Mouse (Mus musculus) midbrain, embryonic 12.5 days (tissue): ENCODE results near the gene Ugt2b5. TPM values are rescaled to one million over a fixed set of nuclear protein-coding genes. Genes with fewer than 3 reads are reported as not detected.

ENCODE experiments used
- polyA plus RNA-seq: library from polyadenylated mRNA; unstranded; fragments of >200 nt; fragmentation: Nextera tagmentation; extraction: Ambion mirVana; gene quantifications from 2 replicates; pipeline ENCODE4 v1.2.1, GENCODE M21; 2016

The Ugt2b5 gene
- polyA plus RNA-seq, 1 experiment from 2014 or later: not detected

Other genes starting within 250 kb of the Ugt2b5 start
- gene Ugt2b34, start 233.4 kb downstream of the Ugt2b5 start, polyA plus RNA-seq: not detected in 2 replicates
- gene Ugt2b1, start 213.8 kb downstream of the Ugt2b5 start, polyA plus RNA-seq: not detected in 2 replicates
- not detected in 2 replicates for gene Ugt2b35, start 139.5 kb downstream of the Ugt2b5 start, polyA plus RNA-seq
- not detected in 2 replicates for gene Ugt2b36, start 47.8 kb downstream of the Ugt2b5 start, polyA plus RNA-seq
- not detected in 2 replicates for gene Ugt2b37, start 114.5 kb upstream of the Ugt2b5 start, polyA plus RNA-seq
- not detected in 2 replicates for gene Ugt2a3, start 196.9 kb upstream of the Ugt2b5 start, polyA plus RNA-seq